Mouse (Mus musculus) midbrain, embryonic 12.5 days (tissue): Measurements from ENCODE around the gene Camk1d. TPM values are rescaled to one million over a fixed set of nuclear protein-coding genes. Genes with fewer than 3 reads are reported as not detected.
"Not testable (repeated sequence)": the region's sequence is repeated elsewhere in the genome, so short reads cannot be mapped to it uniquely, and the experiment has no call there.

Experiments used
- ATAC-seq: fragments of 200-750 bp; cut with Nextera tagmentation; 2 replicates; pipeline ENCODE4 v1.8.0; 2017; ENCODE audit warnings: low read depth, moderate TSS enrichment, moderate library complexity; ENCODE audit not compliant: low FRiP score
- H3K27ac ChIP-seq: fragments of 300-500 bp; sonication (generic); replicated peaks from 2 replicates; pipeline ENCODE4 v1.5.1; 2016; ENCODE audit warnings: mild to moderate bottlenecking
- H3K27me3 ChIP-seq: fragments of 300-500 bp; sonication (generic); 2 replicates; pipeline ENCODE4 v1.6.1; 2016; ENCODE audit warnings: mild to moderate bottlenecking
- H3K36me3 ChIP-seq: fragments of 300-500 bp; sonication (generic); 2 replicates; pipeline ENCODE4 v1.6.1; 2016
- H3K4me1 ChIP-seq: fragments of 300-500 bp; sonication (generic); 2 replicates; pipeline ENCODE4 v1.6.1; 2016
- H3K4me2 ChIP-seq: fragments of 300-500 bp; sonication (generic); replicated peaks from 2 replicates; pipeline ENCODE4 v1.6.1; 2016; ENCODE audit warnings: mild to moderate bottlenecking, moderate library complexity
- H3K4me3 ChIP-seq: fragments of 300-500 bp; sonication (generic); 2 replicates; pipeline ENCODE4 v1.5.1; 2016; ENCODE audit warnings: mild to moderate bottlenecking
- H3K9ac ChIP-seq: fragments of 300-500 bp; sonication (generic); replicated peaks from 2 replicates; pipeline ENCODE4 v1.6.1; 2016; ENCODE audit warnings: mild to moderate bottlenecking, moderate library complexity
- H3K9me3 ChIP-seq: fragments of 300-500 bp; sonication (generic); 2 replicates; pipeline ENCODE4 v1.6.1; 2016; ENCODE audit warnings: mild to moderate bottlenecking
- WGBS: fragments of 180-500 bp; shearing (Covaris S2); methylation state at CpG from one replicate; pipeline ENCODE4 v1.1.7; 2016; 5-methylcytosine and 5-hydroxymethylcytosine counted together
- polyA plus RNA-seq: library from polyadenylated mRNA; unstranded; fragments of >200 nt; fragmentation: Nextera tagmentation; extraction: Ambion mirVana; gene quantifications from 2 replicates; pipeline ENCODE4 v1.2.1, GENCODE M21; 2016

Camk1d gene
- polyA plus RNA-seq, 1 experiment from 2014 or later = 3.2 TPM

GRCm38 (mm10) chr2:5286189-5287043 is 427.9 kb downstream of the Camk1d start:
- ATAC-seq = no peak
- Histone ChIP-seq H3K9me3 (0 out of 2 replicates have a peak, but pooled peaks cover 2% of the 10 kb centered on the region), H3K36me3 (no peaks in the 10 kb centered on the region), H3K4me2 (no peak overlapping the region), H3K9ac (no peak overlapping the region), H3K27me3 (no peaks in the 10 kb centered on the region), H3K4me3 (no peak overlapping the region), H3K4me1 (no peaks in the 10 kb centered on the region), H3K27ac (no peak overlapping the region)
- 87% methylated on average over 5 of the region's 5 CpGs for WGBS

GRCm38 (mm10) chr2:5284351-5284750 is 430.0 kb downstream of the Camk1d start:
- H3K4me2 ChIP-seq = no peak overlapping the region
- H3K9ac ChIP-seq = no peak overlapping the region
- H3K4me1 ChIP-seq = no peaks in the 10 kb centered on the region
- 88% methylated on average over 5 of the region's 5 CpGs for WGBS
- no peaks in the 10 kb centered on the region for H3K36me3 ChIP-seq
- 0 out of 2 replicates have a peak, but pooled peaks cover 2% of the 10 kb centered on the region for H3K9me3 ChIP-seq
- no peak for ATAC-seq
- no peak overlapping the region for H3K4me3 ChIP-seq
- H3K27me3 ChIP-seq = no peaks in the 10 kb centered on the region
- no peak overlapping the region for H3K27ac ChIP-seq

- Histone ChIP-seq H3K9me3 (0 out of 2 replicates have a peak, but pooled peaks cover 2% of the 10 kb centered on the region), H3K36me3 (no peaks in the 10 kb centered on the region), H3K4me3 (no peak overlapping the region), H3K9ac (no peak overlapping the region), H3K4me1 (no peaks in the 10 kb centered on the region), H3K27me3 (no peaks in the 10 kb centered on the region), H3K4me2 (no peak overlapping the region), H3K27ac (no peak overlapping the region)
- WGBS = 80% methylated on average over 4 of the region's 4 CpGs
- no peak for ATAC-seq
Measured at GRCm38 (mm10) chr2:5282623-5283022, 431.7 kb downstream of the Camk1d start.

GRCm38 (mm10) chr2:5267980-5268379 is 446.3 kb downstream of the Camk1d start:
- Histone ChIP-seq H3K4me1 (no peaks in the 10 kb centered on the region), H3K27ac (no peak overlapping the region), H3K4me3 (no peak overlapping the region), H3K36me3 (no peaks in the 10 kb centered on the region), H3K27me3 (no peaks in the 10 kb centered on the region), H3K9me3 (0 out of 2 replicates have a peak, but pooled peaks cover 3% of the 10 kb centered on the region), H3K9ac (no peak overlapping the region), H3K4me2 (no peak overlapping the region)
- WGBS = 71% methylated on average over 2 of the region's 2 CpGs
- ATAC-seq = no peak

- ATAC-seq = no peak
- Histone ChIP-seq H3K36me3 (no peaks in the 10 kb centered on the region), H3K27me3 (no peaks in the 10 kb centered on the region), H3K9ac (no peak overlapping the region), H3K4me2 (no peak overlapping the region), H3K27ac (no peak overlapping the region), H3K9me3 (peaks cover 2% of the 10 kb centered on the region; the same call in 1 of the 2 replicates), H3K4me1 (no peaks in the 10 kb centered on the region), H3K4me3 (no peak overlapping the region)
- 91% methylated on average over 2 of the region's 2 CpGs for WGBS
Measured at GRCm38 (mm10) chr2:5262279-5262678, 452.0 kb downstream of the Camk1d start.

GRCm38 (mm10) chr2:5258250-5258649 is 456.1 kb downstream of the Camk1d start:
- no peaks in the 10 kb centered on the region for H3K4me1 ChIP-seq
- no peaks in the 10 kb centered on the region for H3K36me3 ChIP-seq
- H3K9ac ChIP-seq = no peak overlapping the region
- no peak overlapping the region for H3K4me2 ChIP-seq
- H3K27me3 ChIP-seq = no peaks in the 10 kb centered on the region
- H3K27ac ChIP-seq = no peak overlapping the region
- H3K4me3 ChIP-seq = no peak overlapping the region
- 89% methylated on average over 3 of the region's 3 CpGs for WGBS
- peaks cover 4% of the 10 kb centered on the region; the same call in 1 of the 2 replicates for H3K9me3 ChIP-seq
- no peak for ATAC-seq

GRCm38 (mm10) chr2:5249969-5250368 is 464.3 kb downstream of the Camk1d start:
- H3K36me3 ChIP-seq = no peaks in the 10 kb centered on the region
- no peak overlapping the region for H3K27ac ChIP-seq
- no peak for ATAC-seq
- H3K27me3 ChIP-seq = no peaks in the 10 kb centered on the region
- no peak overlapping the region for H3K4me2 ChIP-seq
- no peak overlapping the region for H3K9ac ChIP-seq
- WGBS = 79% methylated on average over 12 of the region's 12 CpGs
- no peaks in the 10 kb centered on the region for H3K9me3 ChIP-seq
- no peak overlapping the region for H3K4me3 ChIP-seq
- no peaks in the 10 kb centered on the region for H3K4me1 ChIP-seq

- H3K9ac ChIP-seq, H3K27me3 ChIP-seq, H3K4me3 ChIP-seq, H3K9me3 ChIP-seq, H3K27ac ChIP-seq, H3K36me3 ChIP-seq, ATAC-seq, H3K4me1 ChIP-seq, H3K4me2 ChIP-seq: not testable (repeated sequence)
- 94% methylated on average over 6 of the region's 6 CpGs for WGBS
Measured at GRCm38 (mm10) chr2:5249199-5249598, 465.1 kb downstream of the Camk1d start.

Other genes with a start within 250 kb of the Camk1d start
- 71.0 and 73.9 TPM in 2 replicates for gene Nudt5, start 130.5 kb upstream of the Camk1d start, polyA plus RNA-seq
- gene Cdc123, start 130.6 kb upstream of the Camk1d start, polyA plus RNA-seq = 348 and 349 TPM in 2 replicates
- 1.7 and 2.3 TPM in 2 replicates for gene Gm13199, start 148.4 kb upstream of the Camk1d start, polyA plus RNA-seq
- 87.5 and 91.8 TPM in 2 replicates for gene Sec61a2, start 180.9 kb upstream of the Camk1d start, polyA plus RNA-seq
- gene Dhtkd1, start 228.3 kb upstream of the Camk1d start, polyA plus RNA-seq = 5.5 and 6.1 TPM in 2 replicates
- 13.1 and 13.4 TPM in 2 replicates for gene Upf2, start 237.0 kb upstream of the Camk1d start, polyA plus RNA-seq